Mouse (Mus musculus): ENCODE data around the gene Zcrb1.

Gene Zcrb1

DNA sequence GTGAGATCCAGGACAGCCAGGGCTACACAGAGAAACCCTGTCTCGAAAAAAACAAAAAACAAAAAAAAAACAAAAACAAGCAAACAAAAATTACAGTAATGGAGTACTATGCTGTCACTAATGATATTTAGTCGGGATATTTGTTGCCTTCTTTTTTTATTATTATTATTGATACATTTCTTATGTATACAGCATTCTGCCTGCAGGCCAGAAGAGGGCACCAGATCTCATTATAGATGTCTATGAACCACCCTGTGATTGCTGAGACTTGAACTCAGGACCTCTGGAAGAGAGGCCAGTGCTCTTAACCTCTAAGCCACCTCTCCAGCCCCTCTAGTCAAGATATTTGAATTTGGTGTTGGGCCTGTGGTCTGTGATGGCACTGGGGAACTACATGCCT, 26.3 kb downstream of the Zcrb1 start:
- DNase-seq (ENCODE audit: low spot score) = no peak

GRCm38 (mm10) chr15:93368558-93368957, 29.6 kb downstream of the Zcrb1 start:
- no peak for DNase-seq (ENCODE audit: low spot score)

- DNase-seq (ENCODE audit: low spot score) = no peak
These were observed 32.6 kb downstream of the Zcrb1 start for GRCm38 (mm10) chr15:93365561-93365960.

DNA sequence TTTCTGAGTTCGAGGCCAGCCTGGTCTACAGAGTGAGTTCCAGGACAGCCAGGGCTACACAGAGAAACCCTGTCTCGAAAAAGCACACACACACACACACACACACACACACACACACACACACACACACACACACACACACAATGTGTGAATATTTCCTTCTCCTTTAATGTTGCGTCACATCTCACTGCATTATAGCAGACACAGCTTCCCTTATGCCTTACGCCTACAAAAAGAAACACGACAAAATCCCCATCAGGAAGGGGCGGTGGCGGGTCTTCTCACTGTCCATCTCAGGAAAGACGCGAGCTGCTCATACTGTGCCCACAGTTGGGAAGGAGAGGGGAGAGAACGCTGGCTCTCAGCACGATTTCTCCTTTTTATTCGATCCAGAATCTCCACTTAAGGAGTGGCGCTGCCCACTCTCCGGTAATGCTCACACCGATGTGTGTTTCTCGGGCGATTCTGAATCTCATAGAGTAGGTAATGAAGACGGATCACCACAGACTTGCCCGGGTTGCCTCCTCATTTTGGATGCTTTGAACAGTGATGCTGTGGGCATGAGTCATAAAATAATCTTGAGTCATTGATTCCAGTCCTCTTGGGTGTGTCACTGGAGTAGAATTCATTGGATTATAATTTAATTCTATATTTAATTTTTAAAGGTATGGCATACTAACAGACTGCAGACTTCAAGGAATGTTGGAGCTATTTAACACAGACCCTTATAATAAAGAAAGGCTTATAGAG, 39.6 kb downstream of the Zcrb1 start:
- no peak for DNase-seq (ENCODE audit: low spot score)

- no peak for DNase-seq (ENCODE audit: low spot score)
These were observed 57.3 kb downstream of the Zcrb1 start for GRCm38 (mm10) chr15:93340630-93341379.

DNA sequence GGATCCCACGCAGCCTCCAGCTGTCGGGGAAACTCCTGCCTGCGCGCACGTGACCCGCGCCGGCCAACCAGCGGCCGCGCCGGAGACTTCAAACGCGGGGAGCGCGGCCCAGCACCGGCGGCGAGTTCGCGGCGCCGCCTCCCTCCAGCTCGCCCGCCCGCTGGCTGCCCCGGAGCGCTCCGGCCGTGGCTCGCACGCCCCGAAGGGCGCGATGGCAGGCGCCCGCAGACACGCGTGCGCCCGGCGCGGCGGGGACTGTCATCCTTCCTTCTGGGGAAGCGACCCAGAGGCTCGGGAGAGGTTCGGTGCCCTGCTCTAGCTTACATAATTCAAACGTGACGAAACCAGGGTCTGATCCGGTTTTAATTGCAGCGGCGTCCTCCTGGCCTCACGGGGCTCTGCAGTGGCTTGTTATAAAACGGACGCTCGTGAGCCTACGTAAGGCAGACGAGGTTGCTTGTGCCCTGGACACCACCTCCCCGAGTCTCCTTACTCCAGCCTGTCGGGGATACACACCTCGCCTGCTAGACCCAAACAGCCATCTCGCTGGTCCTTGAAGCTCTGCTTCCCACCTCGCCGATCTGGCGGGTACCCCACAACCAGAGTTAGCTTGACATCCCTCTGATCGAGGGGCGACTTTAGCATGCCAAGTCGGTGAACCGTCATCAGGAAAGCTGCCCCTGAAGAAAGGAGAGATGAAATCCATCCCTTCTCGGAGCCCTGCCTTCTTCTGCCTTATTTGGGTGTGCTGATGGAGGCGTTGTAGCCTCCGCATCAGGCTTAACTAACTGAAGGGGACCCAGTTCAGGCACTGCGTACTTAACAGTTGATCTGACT, 61.0 kb downstream of the Zcrb1 start, which contains the start of gene Yaf2:
TSS of gene Yaf2 (minus strand) at position 11 of the 837 bp plus-strand sequence.
- DNase-seq (ENCODE audit: low spot score) = peak; percentile 88

DNA sequence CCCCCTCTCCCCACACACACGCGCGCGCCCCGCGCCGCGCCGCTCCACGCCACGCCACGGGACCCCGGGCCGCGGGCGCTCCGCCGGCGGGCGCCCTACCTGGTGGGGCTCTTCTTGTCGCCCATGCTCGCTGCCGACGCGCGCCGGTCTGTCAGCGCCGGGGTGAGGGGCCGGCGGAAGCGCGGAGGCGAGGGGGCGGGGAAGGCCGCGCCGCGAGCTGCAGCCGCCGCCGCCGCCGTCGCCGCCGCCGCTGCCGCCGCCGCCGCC, 61.5 kb downstream of the Zcrb1 start:
- DNase-seq (ENCODE audit: low spot score) = no peak
